Mouse (Mus musculus): ENCODE data around the gene Zfp454. TPM values are rescaled to one million over a fixed set of nuclear protein-coding genes. Genes with fewer than 3 reads are reported as not detected.

The Zfp454 gene
- not detected in 2 replicates for polyA plus RNA-seq (2012)

- H3K4me3 ChIP-seq (replicated peaks) = peak within 1 kb of the TSS; percentile 30
- no peaks in the 10 kb centered on the region for H3K4me1 ChIP-seq (ENCODE audit: control insufficient read depth)
- no peaks in the 10 kb centered on the region for H3K36me3 ChIP-seq (ENCODE audit: control insufficient read depth)
- H3K27me3 ChIP-seq (ENCODE audit: control insufficient read depth) = peaks cover 2% of the 10 kb centered on the region; the same call in 1 of the 2 replicates
- H3K9me3 ChIP-seq (ENCODE audit: control insufficient read depth, low read length) = peaks cover 3% of the 10 kb centered on the region; the same call in 1 of the 2 replicates
- TF ChIP-seq TAL1 (IDR thresholded peaks at IDR 0.05; ENCODE audit: low read length) (no peak), GATA1 (IDR thresholded peaks at IDR 0.05; ENCODE audit: low read length) (no peak)
These were observed at the start of gene Zfp454 for GRCm38 (mm10) chr11:50887390-50888128. Zfp454 (minus strand) TSS chr11:50887651.

- Histone ChIP-seq H3K4me1 (ENCODE audit: control insufficient read depth) (peaks cover 12% of the 10 kb centered on the region), H3K9me3 (ENCODE audit: control insufficient read depth, low read length) (no peaks in the 10 kb centered on the region), H3K36me3 (ENCODE audit: control insufficient read depth) (no peaks in the 10 kb centered on the region), H3K27me3 (ENCODE audit: control insufficient read depth) (peaks cover 22% of the 10 kb centered on the region), H3K4me3 (replicated peaks) (no peak overlapping the region)
- no peak for TF ChIP-seq GATA1 (IDR thresholded peaks at IDR 0.05; ENCODE audit: low read length)
- no peak for TF ChIP-seq TAL1 (IDR thresholded peaks at IDR 0.05; ENCODE audit: low read length)
These were observed 44.6 kb upstream of the Zfp454 start for GRCm38 (mm10) chr11:50932040-50932439.

GRCm38 (mm10) chr11:50931451-50931866, 44.0 kb upstream of the Zfp454 start, which contains the start of gene Zfp354b:
Zfp354b (minus strand) TSS chr11:50931633.
- no peak for TF ChIP-seq TAL1 (IDR thresholded peaks at IDR 0.05; ENCODE audit: low read length)
- Histone ChIP-seq H3K9me3 (ENCODE audit: control insufficient read depth, low read length) (no peaks in the 10 kb centered on the region), H3K4me3 (replicated peaks) (peak within 1 kb of the TSS; percentile 61), H3K27me3 (ENCODE audit: control insufficient read depth) (peaks cover 22% of the 10 kb centered on the region), H3K4me1 (ENCODE audit: control insufficient read depth) (peaks cover 12% of the 10 kb centered on the region), H3K36me3 (ENCODE audit: control insufficient read depth) (no peaks in the 10 kb centered on the region)

GRCm38 (mm10) chr11:50931021-50931420, 43.6 kb upstream of the Zfp454 start:
- no peaks in the 10 kb centered on the region for H3K36me3 ChIP-seq (ENCODE audit: control insufficient read depth)
- peaks cover 12% of the 10 kb centered on the region for H3K4me1 ChIP-seq (ENCODE audit: control insufficient read depth)
- H3K9me3 ChIP-seq (ENCODE audit: control insufficient read depth, low read length) = no peaks in the 10 kb centered on the region
- peak overlapping the region; percentile 61 for H3K4me3 ChIP-seq (replicated peaks)
- no peak for TF ChIP-seq GATA1 (IDR thresholded peaks at IDR 0.05; ENCODE audit: low read length)
- no peak for TF ChIP-seq TAL1 (IDR thresholded peaks at IDR 0.05; ENCODE audit: low read length)
- H3K27me3 ChIP-seq (ENCODE audit: control insufficient read depth) = peaks cover 22% of the 10 kb centered on the region

- H3K27me3 ChIP-seq (ENCODE audit: control insufficient read depth) = peaks cover 22% of the 10 kb centered on the region
- no peaks in the 10 kb centered on the region for H3K9me3 ChIP-seq (ENCODE audit: control insufficient read depth, low read length)
- TF ChIP-seq GATA1 (IDR thresholded peaks at IDR 0.05; ENCODE audit: low read length) (no peak), TAL1 (IDR thresholded peaks at IDR 0.05; ENCODE audit: low read length) (no peak)
- peaks cover 12% of the 10 kb centered on the region for H3K4me1 ChIP-seq (ENCODE audit: control insufficient read depth)
- no peaks in the 10 kb centered on the region for H3K36me3 ChIP-seq (ENCODE audit: control insufficient read depth)
- H3K4me3 ChIP-seq (replicated peaks) = peak overlapping the region; percentile 61
These were observed 43.1 kb upstream of the Zfp454 start for GRCm38 (mm10) chr11:50930469-50931014.

GRCm38 (mm10) chr11:50915671-50916320, 28.3 kb upstream of the Zfp454 start, which contains the start of gene Zfp2:
Zfp2 (minus strand) TSS chr11:50916165.
- Histone ChIP-seq H3K36me3 (ENCODE audit: control insufficient read depth) (peaks cover 11% of the 10 kb centered on the region), H3K4me3 (replicated peaks) (peak within 1 kb of the TSS; percentile 77), H3K4me1 (ENCODE audit: control insufficient read depth) (peaks cover 8% of the 10 kb centered on the region), H3K9me3 (ENCODE audit: control insufficient read depth, low read length) (peaks cover 2% of the 10 kb centered on the region), H3K27me3 (ENCODE audit: control insufficient read depth) (no peaks in the 10 kb centered on the region)
- TF ChIP-seq TAL1 (IDR thresholded peaks at IDR 0.05; ENCODE audit: low read length) (no peak), GATA1 (IDR thresholded peaks at IDR 0.05; ENCODE audit: low read length) (no peak)

GRCm38 (mm10) chr11:50914461-50914860, 27.0 kb upstream of the Zfp454 start:
- Histone ChIP-seq H3K27me3 (ENCODE audit: control insufficient read depth) (no peaks in the 10 kb centered on the region), H3K9me3 (ENCODE audit: control insufficient read depth, low read length) (peaks cover 2% of the 10 kb centered on the region), H3K36me3 (ENCODE audit: control insufficient read depth) (peaks cover 19% of the 10 kb centered on the region), H3K4me1 (ENCODE audit: control insufficient read depth) (peaks cover 8% of the 10 kb centered on the region), H3K4me3 (replicated peaks) (no peak overlapping the region)
- TF ChIP-seq GATA1 (IDR thresholded peaks at IDR 0.05; ENCODE audit: low read length) = no peak

GRCm38 (mm10) chr11:50913301-50913700, 25.9 kb upstream of the Zfp454 start:
- TF ChIP-seq GATA1 (IDR thresholded peaks at IDR 0.05; ENCODE audit: low read length) = no peak
- no peak for TF ChIP-seq TAL1 (IDR thresholded peaks at IDR 0.05; ENCODE audit: low read length)
- peaks cover 8% of the 10 kb centered on the region for H3K4me1 ChIP-seq (ENCODE audit: control insufficient read depth)

GRCm38 (mm10) chr11:50908136-50908535, 20.7 kb upstream of the Zfp454 start:
- no peaks in the 10 kb centered on the region for H3K4me1 ChIP-seq (ENCODE audit: control insufficient read depth)
- H3K9me3 ChIP-seq (ENCODE audit: control insufficient read depth, low read length) = peaks cover 19% of the 10 kb centered on the region
- no peaks in the 10 kb centered on the region for H3K27me3 ChIP-seq (ENCODE audit: control insufficient read depth)
- no peak overlapping the region for H3K4me3 ChIP-seq (replicated peaks)
- TF ChIP-seq TAL1 (IDR thresholded peaks at IDR 0.05; ENCODE audit: low read length) (no peak), GATA1 (IDR thresholded peaks at IDR 0.05; ENCODE audit: low read length) (no peak)
- H3K36me3 ChIP-seq (ENCODE audit: control insufficient read depth) = peaks cover 51% of the 10 kb centered on the region

More at GRCm38 (mm10) chr11:50913301-50913700, 25.9 kb upstream of the Zfp454 start:
- Histone ChIP-seq H3K4me3 (replicated peaks) (no peak overlapping the region), H3K36me3 (ENCODE audit: control insufficient read depth) (peaks cover 25% of the 10 kb centered on the region), H3K27me3 (ENCODE audit: control insufficient read depth) (no peaks in the 10 kb centered on the region), H3K9me3 (ENCODE audit: control insufficient read depth, low read length) (peaks cover 2% of the 10 kb centered on the region)

Measured in erythroblast, embryonic 14.5 days (primary cell).